Mouse (Mus musculus) hindbrain, embryonic 12.5 days (tissue): ENCODE data around the gene Rrm1. TPM values are rescaled to one million over a fixed set of nuclear protein-coding genes. Genes with fewer than 3 reads are reported as not detected.
"Not testable (repeated sequence)": the region's sequence is repeated elsewhere in the genome, so short reads cannot be mapped to it uniquely, and the experiment has no call there.

Source experiments
- ATAC-seq: fragments of 200-750 bp; cut with Nextera tagmentation; 2 replicates; pipeline ENCODE4 v1.8.0; 2017; ENCODE audit warnings: moderate TSS enrichment; ENCODE audit not compliant: low FRiP score
- H3K27ac ChIP-seq: fragments of 300-500 bp; sonication (generic); 2 replicates; pipeline ENCODE4 v1.5.1; 2016; ENCODE audit warnings: mild to moderate bottlenecking
- H3K27me3 ChIP-seq: fragments of 300-500 bp; sonication (generic); 2 replicates; pipeline ENCODE4 v1.6.1; 2016; ENCODE audit warnings: mild to moderate bottlenecking
- H3K36me3 ChIP-seq: fragments of 300-500 bp; sonication (generic); 2 replicates; pipeline ENCODE4 v1.6.1; 2016; ENCODE audit warnings: mild to moderate bottlenecking
- H3K4me1 ChIP-seq: fragments of 300-500 bp; sonication (generic); 2 replicates; pipeline ENCODE4 v1.6.1; 2016
- H3K4me2 ChIP-seq: fragments of 300-500 bp; sonication (generic); replicated peaks from 2 replicates; pipeline ENCODE4 v1.6.1; 2016; ENCODE audit warnings: mild to moderate bottlenecking
- H3K4me3 ChIP-seq: fragments of 300-500 bp; sonication (generic); 2 replicates; pipeline ENCODE4 v1.5.1; 2016; ENCODE audit warnings: mild to moderate bottlenecking
- H3K9ac ChIP-seq: fragments of 300-500 bp; sonication (generic); 2 replicates; pipeline ENCODE4 v1.6.1; 2016; ENCODE audit warnings: mild to moderate bottlenecking, moderate library complexity
- H3K9me3 ChIP-seq: fragments of 300-500 bp; sonication (generic); replicated peaks from 2 replicates; pipeline ENCODE4 v1.6.1; 2016; ENCODE audit warnings: mild to moderate bottlenecking
- WGBS: fragments of 180-500 bp; shearing (Covaris S2); methylation state at CpG from one replicate; pipeline ENCODE4 v1.1.7; 2016; 5-methylcytosine and 5-hydroxymethylcytosine counted together
- polyA plus RNA-seq: library from polyadenylated mRNA; unstranded; fragments of >200 nt; fragmentation: Nextera tagmentation; extraction: Ambion mirVana; gene quantifications from 2 replicates; pipeline ENCODE4 v1.2.1, GENCODE M21; 2016

The Rrm1 gene
- polyA plus RNA-seq, 1 experiment from 2014 or later = 116 TPM

DNA sequence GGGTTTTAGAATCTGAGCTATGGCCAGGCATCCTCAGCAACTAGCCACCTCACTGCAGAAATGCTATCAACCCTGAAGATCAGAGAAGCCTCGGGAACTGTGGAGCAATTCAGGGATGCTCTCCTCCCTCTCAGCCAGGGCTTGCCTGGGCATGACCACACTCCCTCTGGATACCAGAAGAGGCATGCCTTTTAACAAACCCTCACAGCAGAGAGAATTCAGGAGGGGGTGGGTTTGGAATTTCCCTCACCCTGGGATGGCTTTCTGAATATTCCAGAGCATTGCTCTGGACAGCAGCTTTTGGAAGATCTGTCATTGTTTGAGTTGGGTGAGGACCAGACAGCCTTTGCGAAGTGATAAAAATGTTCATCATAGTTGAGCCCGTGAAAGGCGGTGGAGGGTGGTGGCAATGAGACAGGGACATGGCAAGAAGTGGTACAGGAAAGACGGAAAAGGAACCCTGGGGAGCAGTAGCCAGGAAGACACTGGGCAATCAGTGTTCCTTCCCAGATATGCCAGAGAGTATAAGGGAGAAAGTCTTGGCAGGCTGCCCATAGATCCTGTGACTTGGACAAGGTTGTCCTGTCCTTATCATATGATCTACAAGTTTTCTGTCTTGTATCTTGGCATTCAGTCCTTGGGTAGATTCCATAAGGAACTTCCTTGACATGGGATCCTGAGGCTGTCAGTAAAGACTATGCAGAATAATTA lies 38.0 kb downstream of the Rrm1 start:
- no peaks in the 10 kb centered on the region for H3K36me3 ChIP-seq
- H3K27ac ChIP-seq = no peak overlapping the region
- no peak overlapping the region for H3K4me3 ChIP-seq
- ATAC-seq = no peak
- H3K9ac ChIP-seq = no peak overlapping the region
- H3K4me2 ChIP-seq = no peak overlapping the region
- no peaks in the 10 kb centered on the region for H3K27me3 ChIP-seq
- 78% methylated on average over 5 of the region's 5 CpGs for WGBS
- H3K4me1 ChIP-seq = no peaks in the 10 kb centered on the region
- H3K9me3 ChIP-seq = no peaks in the 10 kb centered on the region

DNA sequence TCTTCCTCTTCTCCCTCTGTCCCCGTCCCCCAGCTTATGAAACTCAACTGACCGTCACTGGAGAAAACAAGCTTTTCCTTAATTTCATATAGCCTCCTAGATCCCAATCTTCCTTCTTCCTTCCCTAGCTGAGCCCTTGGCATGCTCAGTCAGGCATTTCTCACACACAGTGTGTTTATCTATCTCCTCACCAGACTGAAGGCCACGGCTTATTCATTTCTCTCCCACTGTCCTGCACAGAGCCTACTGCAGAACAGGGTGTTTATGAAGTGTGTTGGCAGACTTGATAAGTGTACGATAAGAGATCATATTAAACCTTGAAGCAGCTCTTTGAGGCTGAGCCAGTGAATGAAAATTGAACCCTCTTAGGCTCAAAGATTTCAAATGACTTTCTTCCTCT lies 39.3 kb downstream of the Rrm1 start:
- ATAC-seq = no peak
- WGBS = 94% methylated on average over 4 of the region's 4 CpGs
- H3K4me3 ChIP-seq = no peak overlapping the region
- H3K4me1 ChIP-seq = no peaks in the 10 kb centered on the region
- H3K4me2 ChIP-seq = no peak overlapping the region
- H3K27me3 ChIP-seq = no peaks in the 10 kb centered on the region
- H3K36me3 ChIP-seq = no peaks in the 10 kb centered on the region
- H3K9ac ChIP-seq = no peak overlapping the region
- H3K27ac ChIP-seq = no peak overlapping the region
- no peaks in the 10 kb centered on the region for H3K9me3 ChIP-seq

DNA sequence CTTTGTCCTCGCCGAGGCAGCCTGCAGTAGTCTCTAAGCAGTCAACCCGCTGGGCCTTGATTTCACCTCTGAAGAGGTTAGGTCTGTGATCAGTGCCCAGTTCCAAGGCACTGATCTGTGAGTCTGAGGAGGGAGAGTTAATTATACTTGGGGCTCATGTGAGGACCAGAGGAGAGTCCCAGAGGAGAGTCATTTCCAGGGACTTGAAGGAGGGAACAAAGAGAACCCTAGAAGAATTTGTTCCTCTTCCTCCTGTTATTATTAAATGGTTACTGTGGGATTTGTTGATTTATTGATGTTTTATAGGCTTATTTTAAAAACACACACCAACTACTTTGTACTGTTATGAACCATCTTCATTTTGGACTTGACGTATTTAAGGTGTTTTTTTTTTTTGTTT lies 40.1 kb downstream of the Rrm1 start, which contains the start of gene Olfr543:
TSS of gene Olfr543 (minus strand) at position 101 of the 400 bp plus-strand sequence.
- H3K27ac ChIP-seq = no peak within 1 kb of the TSS
- H3K27me3 ChIP-seq = no peaks in the 10 kb centered on the region
- no peaks in the 10 kb centered on the region for H3K36me3 ChIP-seq
- H3K9ac ChIP-seq = no peak within 1 kb of the TSS
- H3K9me3 ChIP-seq = no peaks in the 10 kb centered on the region
- 97% methylated on average over 4 of the region's 4 CpGs for WGBS
- no peak within 1 kb of the TSS for H3K4me2 ChIP-seq
- H3K4me3 ChIP-seq = no peak within 1 kb of the TSS
- no peak for ATAC-seq
- H3K4me1 ChIP-seq = no peaks in the 10 kb centered on the region

DNA sequence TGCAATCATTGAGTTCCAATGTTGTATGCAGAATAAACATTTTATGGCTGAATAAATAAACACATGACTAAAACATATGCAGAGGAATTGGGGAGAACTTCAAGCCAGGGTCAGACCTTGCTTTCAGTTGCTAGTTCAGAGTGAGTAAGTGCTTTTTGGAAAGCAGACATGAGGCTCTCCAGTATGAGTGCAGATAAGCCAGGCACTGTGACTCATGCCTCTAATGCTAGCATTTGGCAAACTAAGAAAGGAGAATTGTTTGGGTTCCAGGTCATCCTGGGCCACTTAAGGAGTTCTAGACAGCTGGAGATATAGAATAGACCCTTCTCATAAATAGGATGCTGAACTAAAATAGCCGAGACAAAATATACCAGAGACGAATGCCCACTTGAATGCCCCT lies 42.2 kb downstream of the Rrm1 start:
- H3K4me2 ChIP-seq = no peak overlapping the region
- H3K9ac ChIP-seq = no peak overlapping the region
- no peaks in the 10 kb centered on the region for H3K4me1 ChIP-seq
- H3K27ac ChIP-seq = no peak overlapping the region
- no peaks in the 10 kb centered on the region for H3K9me3 ChIP-seq
- no peak overlapping the region for H3K4me3 ChIP-seq
- WGBS = 92% methylated on average over 2 of the region's 2 CpGs
- ATAC-seq = no peak
- H3K36me3 ChIP-seq = no peaks in the 10 kb centered on the region
- no peaks in the 10 kb centered on the region for H3K27me3 ChIP-seq

DNA sequence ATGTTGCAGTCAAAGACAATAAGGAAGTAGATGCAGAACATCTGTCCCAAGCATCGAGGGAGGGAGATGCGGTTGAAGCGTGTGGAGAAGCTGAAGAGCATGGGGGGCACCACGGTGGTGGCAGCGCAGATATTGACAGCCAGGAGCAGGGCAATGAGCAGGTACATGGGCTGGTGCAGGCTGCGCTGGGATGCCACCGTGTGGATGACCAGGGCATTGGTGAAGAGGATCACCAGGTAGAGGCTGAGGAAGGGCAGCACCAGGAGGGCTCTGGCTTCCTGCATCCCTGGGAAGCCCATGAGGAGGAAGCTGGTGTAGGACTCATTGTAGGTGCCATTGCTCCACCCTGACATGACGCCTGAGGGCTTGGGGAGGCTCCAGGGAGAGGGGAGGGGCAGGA lies 43.3 kb downstream of the Rrm1 start:
- H3K9ac ChIP-seq, H3K4me3 ChIP-seq, H3K36me3 ChIP-seq, ATAC-seq, H3K27ac ChIP-seq, H3K27me3 ChIP-seq, H3K4me2 ChIP-seq, H3K9me3 ChIP-seq, H3K4me1 ChIP-seq: not testable (repeated sequence)
- WGBS = 72% methylated on average over 8 of the region's 8 CpGs

DNA sequence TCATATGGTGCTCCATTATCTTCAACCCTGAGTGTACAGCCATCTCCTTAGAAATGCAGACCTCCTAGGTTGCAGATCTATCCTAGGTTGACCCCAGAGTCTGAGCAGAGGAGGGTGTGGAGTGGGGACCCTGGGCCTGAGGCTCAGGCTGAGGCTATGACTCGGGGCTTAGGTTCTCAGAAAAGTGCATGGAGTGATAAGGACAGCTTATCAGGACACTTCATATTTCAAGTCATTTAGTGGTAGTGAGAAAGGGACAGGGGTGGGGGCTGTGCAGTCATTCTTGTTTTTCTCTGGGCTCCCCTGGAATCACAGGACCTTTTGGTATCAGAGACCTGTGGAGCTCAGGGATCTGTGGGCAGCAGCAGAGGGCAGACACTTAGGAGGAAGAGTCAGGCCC lies 44.6 kb downstream of the Rrm1 start:
- H3K36me3 ChIP-seq = no peaks in the 10 kb centered on the region
- WGBS = 87% methylated on average over 1 of the region's 1 CpGs
- H3K4me1 ChIP-seq = no peaks in the 10 kb centered on the region
- no peaks in the 10 kb centered on the region for H3K9me3 ChIP-seq
- H3K4me3 ChIP-seq = no peak overlapping the region
- no peak overlapping the region for H3K9ac ChIP-seq
- no peaks in the 10 kb centered on the region for H3K27me3 ChIP-seq
- no peak overlapping the region for H3K27ac ChIP-seq
- H3K4me2 ChIP-seq = no peak overlapping the region
- ATAC-seq = no peak

DNA sequence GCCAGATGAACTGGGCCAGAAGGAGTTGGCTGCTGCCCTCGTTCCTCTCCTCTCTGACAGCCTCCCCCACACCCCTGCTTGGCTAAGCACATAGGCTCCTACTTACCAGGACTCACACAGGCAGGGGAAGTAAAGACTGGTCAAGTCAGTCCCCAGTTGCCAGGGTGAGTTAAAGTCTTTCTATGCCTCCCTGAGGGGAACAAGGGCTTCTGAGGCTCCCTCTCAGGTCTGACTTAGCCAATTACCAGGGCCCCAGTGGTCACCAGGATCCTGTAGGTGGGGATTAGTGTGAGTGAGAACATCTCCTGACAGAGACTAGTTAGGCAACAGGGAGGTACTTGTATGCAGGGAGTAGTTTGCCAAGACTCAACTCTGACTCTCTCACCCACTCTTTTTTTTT lies 46.7 kb downstream of the Rrm1 start, which contains the start of gene Olfr544:
TSS of gene Olfr544 (minus strand) at position 153 of the 400 bp plus-strand sequence.
- ATAC-seq = no peak
- WGBS = 58% methylated on average over 1 of the region's 1 CpGs

DNA sequence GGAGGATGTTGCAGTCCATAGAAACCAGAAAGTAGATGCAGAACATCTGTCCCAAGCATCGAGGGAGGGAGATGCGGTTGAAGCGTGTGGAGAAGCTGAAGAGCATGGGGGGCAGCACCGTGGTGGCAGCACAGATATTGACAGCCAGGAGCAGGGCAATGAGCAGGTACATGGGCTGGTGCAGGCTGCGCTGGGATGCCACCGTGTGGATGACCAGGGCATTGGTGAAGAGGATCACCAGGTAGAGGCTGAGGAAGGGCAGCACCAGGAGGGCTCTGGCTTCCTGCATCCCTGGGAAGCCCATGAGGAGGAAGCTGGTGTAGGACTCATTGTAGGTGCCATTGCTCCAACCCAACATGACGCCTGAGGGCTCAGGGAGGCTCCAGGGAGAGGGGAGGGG lies 52.9 kb downstream of the Rrm1 start:
- 42% methylated on average over 7 of the region's 7 CpGs for WGBS
- not testable (repeated sequence) for H3K36me3 ChIP-seq, H3K9ac ChIP-seq, H3K4me2 ChIP-seq, H3K4me1 ChIP-seq, H3K27ac ChIP-seq, H3K27me3 ChIP-seq, H3K9me3 ChIP-seq, H3K4me3 ChIP-seq, ATAC-seq

More for the DNA sequence above, 46.7 kb downstream of the Rrm1 start, which contains the start of gene Olfr544:
- no peak within 1 kb of the TSS for H3K4me3 ChIP-seq
- no peak within 1 kb of the TSS for H3K27ac ChIP-seq
- H3K4me2 ChIP-seq = no peak within 1 kb of the TSS
- no peaks in the 10 kb centered on the region for H3K4me1 ChIP-seq
- H3K27me3 ChIP-seq = no peaks in the 10 kb centered on the region
- H3K36me3 ChIP-seq = no peaks in the 10 kb centered on the region
- H3K9ac ChIP-seq = no peak within 1 kb of the TSS
- H3K9me3 ChIP-seq = no peaks in the 10 kb centered on the region

DNA sequence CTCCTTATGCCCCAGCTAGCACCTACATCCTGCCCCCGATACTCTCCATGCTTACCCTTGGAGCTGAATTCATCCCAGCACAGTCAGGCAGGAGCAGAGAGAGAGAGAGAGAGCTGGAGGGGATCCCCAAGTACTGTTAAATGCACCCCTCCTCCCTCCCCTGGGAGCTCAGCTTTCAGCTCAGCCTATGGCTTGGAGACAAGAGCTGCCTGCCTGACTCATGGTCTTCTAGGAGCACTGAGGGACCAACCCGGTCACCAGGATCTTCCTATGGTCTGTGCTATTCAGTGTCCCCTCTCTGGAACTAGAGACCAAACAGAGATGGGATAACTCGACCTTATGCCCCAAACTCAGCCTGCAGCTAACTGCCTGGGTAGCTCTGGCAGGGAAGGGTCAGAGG lies 58.0 kb downstream of the Rrm1 start, which contains the start of gene Olfr545:
TSS of gene Olfr545 (minus strand) at position 101 of the 400 bp plus-strand sequence.
- H3K9me3 ChIP-seq = no peaks in the 10 kb centered on the region
- H3K9ac ChIP-seq = no peak within 1 kb of the TSS
- no peaks in the 10 kb centered on the region for H3K4me1 ChIP-seq
- H3K36me3 ChIP-seq = no peaks in the 10 kb centered on the region
- WGBS = 72% methylated on average over 3 of the region's 3 CpGs
- no peaks in the 10 kb centered on the region for H3K27me3 ChIP-seq
- ATAC-seq = no peak
- H3K4me3 ChIP-seq = no peak within 1 kb of the TSS
- no peak within 1 kb of the TSS for H3K4me2 ChIP-seq
- no peak within 1 kb of the TSS for H3K27ac ChIP-seq

DNA sequence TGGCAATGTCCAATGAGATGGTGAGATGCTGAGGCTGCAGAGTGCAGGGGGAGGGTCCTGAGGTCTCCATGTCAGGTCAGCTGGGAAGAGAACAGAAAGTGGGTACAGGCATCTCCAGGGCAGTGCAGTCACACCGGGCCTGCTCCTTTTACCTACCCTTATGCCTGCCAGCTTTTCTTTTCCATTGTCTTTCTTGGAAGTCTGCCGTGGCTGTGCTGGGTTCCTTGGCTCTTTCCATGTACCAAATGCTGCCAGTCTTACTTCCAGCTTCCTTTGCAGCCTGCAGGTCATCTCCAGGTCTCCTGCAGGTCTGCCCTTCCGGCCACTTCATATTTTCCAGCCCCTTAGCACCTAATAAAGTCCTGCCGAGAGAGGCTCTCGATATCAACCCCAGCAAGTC lies 60.5 kb downstream of the Rrm1 start:
- WGBS = 79% methylated on average over 5 of the region's 5 CpGs
- Histone ChIP-seq H3K4me1 (no peaks in the 10 kb centered on the region), H3K9ac (no peak overlapping the region), H3K36me3 (no peaks in the 10 kb centered on the region), H3K27me3 (no peaks in the 10 kb centered on the region), H3K27ac (no peak overlapping the region), H3K4me2 (no peak overlapping the region), H3K4me3 (no peak overlapping the region), H3K9me3 (no peaks in the 10 kb centered on the region)
- ATAC-seq = no peak

DNA sequence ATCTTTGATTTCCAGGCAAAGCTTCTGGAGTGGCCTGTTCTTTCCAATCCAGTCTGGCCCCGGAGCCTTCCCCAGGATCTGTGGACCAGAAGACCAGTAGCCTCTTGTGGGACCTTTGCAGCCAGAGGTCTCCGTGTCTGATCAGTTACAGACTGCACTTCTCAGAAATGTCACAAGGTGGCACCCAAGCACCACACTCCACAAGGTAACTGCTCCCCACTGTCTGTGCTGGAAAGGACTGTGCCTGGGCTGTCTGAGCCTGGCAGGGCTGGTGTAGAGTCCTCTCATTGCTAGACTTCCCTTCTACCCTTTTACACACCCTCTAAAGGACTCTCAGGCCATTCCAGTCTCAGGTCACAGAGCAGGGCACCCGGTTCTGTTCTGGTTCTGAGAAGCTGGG lies 65.4 kb downstream of the Rrm1 start:
- WGBS = 44% methylated on average over 3 of the region's 3 CpGs
- no peaks in the 10 kb centered on the region for H3K4me1 ChIP-seq
- H3K9me3 ChIP-seq = no peaks in the 10 kb centered on the region
- no peaks in the 10 kb centered on the region; the same call in 1 of the 2 replicates for H3K27me3 ChIP-seq
- peak; percentile 76 for ATAC-seq
- no peaks in the 10 kb centered on the region for H3K36me3 ChIP-seq
- H3K9ac ChIP-seq = no peak overlapping the region
- no peak overlapping the region for H3K4me2 ChIP-seq
- no peak overlapping the region for H3K27ac ChIP-seq
- no peak overlapping the region for H3K4me3 ChIP-seq

DNA sequence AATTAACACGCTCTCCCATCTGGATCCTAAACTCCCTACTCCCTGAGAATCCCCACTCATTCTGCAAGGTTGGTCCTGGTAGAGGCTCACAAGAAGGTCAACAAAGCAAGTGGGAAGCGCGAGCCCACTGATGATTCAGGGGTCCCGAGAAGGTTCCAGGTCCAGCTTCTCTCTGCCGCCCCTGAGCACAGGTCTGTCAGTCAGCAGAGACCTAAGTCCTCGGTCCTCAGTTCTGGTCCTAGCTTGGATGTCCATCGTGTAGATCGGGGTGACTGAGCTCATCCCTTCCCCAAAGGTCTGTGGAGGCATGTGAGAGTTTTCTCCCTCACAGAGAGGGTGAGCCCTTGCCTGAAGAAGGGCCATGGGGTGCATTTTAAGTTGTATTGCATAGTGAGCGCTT lies 66.6 kb downstream of the Rrm1 start:
- no peak overlapping the region for H3K4me3 ChIP-seq
- H3K27me3 ChIP-seq = no peaks in the 10 kb centered on the region; the same call in 1 of the 2 replicates
- no peak overlapping the region for H3K27ac ChIP-seq
- H3K9me3 ChIP-seq = no peaks in the 10 kb centered on the region
- no peak for ATAC-seq
- no peak overlapping the region for H3K9ac ChIP-seq
- no peaks in the 10 kb centered on the region for H3K36me3 ChIP-seq
- peaks cover 3% of the 10 kb centered on the region; the same call in 1 of the 2 replicates for H3K4me1 ChIP-seq
- H3K4me2 ChIP-seq = no peak overlapping the region
- 90% methylated on average over 9 of the region's 9 CpGs for WGBS

DNA sequence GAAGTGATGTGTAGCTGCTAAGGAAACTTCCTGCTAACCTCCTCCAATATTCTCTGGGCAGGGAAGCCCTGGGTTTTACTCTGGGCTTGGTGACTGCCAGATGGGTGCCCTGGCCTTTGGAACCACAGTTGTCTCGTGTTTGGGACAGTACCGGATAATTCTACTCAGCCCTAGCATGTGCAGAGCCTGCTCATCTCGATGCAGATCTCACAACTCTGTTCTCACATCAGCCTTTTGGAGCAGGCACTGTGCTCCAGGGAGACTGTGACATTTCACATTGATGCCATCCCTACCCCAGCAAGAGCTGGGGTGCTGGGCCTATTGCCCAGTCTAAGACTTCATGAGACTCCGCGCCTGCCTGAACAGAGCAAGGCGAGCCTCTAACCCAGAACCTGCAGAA lies 67.2 kb downstream of the Rrm1 start:
- no peak overlapping the region for H3K9ac ChIP-seq
- no peak overlapping the region for H3K27ac ChIP-seq
- no peak overlapping the region for H3K4me3 ChIP-seq
- H3K36me3 ChIP-seq = no peaks in the 10 kb centered on the region
- WGBS = 90% methylated on average over 6 of the region's 6 CpGs
- H3K4me1 ChIP-seq = peaks cover 3% of the 10 kb centered on the region; the same call in 1 of the 2 replicates
- peaks cover 2% of the 10 kb centered on the region for H3K27me3 ChIP-seq
- ATAC-seq = no peak
- no peak overlapping the region for H3K4me2 ChIP-seq
- no peaks in the 10 kb centered on the region for H3K9me3 ChIP-seq
